Mouse (Mus musculus): ENCODE data around the gene Mcemp1. TPM values are rescaled to one million over a fixed set of nuclear protein-coding genes. Genes with fewer than 3 reads are reported as not detected.

The Mcemp1 gene
- total RNA-seq, 2 experiments from 2014 or later = 18.9 to 33.6 TPM

DNA sequence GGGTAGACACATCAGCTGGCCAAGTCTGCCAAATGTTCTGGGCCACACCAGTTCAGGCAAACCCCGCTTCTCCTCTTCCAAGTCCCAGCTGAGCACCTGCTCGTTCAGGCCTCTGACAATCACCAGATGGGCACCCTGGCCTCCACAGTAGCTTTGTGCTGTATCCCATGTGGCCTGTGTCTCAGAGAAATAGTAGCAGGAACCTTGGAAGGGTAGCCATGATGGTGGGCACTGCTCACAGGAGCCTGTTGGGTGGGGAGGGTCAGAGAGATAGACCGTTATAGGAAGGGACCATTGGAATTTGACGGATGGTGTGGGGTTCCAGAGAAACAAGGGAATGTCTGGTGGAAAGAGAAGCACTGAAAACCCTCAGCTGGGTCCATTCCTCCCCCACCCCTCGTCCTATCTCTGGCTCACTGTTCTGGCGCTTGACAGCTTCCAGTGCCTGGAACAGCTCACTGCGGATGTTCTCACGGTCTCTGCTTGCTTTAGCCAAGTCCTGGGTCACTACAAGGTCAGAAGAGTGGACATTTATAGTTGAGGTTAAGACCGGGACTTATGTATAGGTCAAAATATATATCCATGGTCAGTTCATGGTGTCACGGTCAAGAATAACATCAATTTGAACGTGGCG is 51.9 kb downstream of the Mcemp1 start:
- no peak for ATAC-seq (replicated peaks; ENCODE audit: poor library complexity, severe bottlenecking)

DNA sequence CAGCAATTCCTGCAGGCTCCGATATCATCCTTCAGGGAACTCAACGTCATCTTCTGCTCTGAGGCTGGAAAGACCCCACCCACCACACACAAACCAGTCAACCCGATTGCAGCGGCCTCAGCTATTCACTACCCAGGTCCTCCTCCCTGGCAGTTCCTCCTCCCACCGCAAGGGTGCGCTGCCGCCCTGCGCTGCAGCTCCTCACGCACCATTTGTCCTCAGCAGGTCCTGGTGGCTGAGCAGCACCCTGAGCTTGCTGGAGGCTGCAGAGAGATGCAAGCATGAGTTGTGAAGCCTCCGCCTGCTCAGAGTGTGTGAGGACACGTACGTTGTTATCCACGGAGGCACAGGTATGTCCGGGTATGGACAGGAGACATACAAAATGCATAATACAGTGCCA is 53.0 kb downstream of the Mcemp1 start:
- ATAC-seq (replicated peaks; ENCODE audit: poor library complexity, severe bottlenecking) = peak; percentile 98

Other genes with a start within 250 kb of the Mcemp1 start
- gene Pex11g, start 198.1 kb upstream of the Mcemp1 start, total RNA-seq (2014; fragmentation: Nextera tagmentation) = 2.3 and 2.8 TPM in 2 replicates
- gene Pex11g, start 198.1 kb upstream of the Mcemp1 start, total RNA-seq (2017) = 1.6 and 3.4 TPM in 2 replicates
- not detected in 2 replicates for gene Tex45, start 194.9 kb upstream of the Mcemp1 start, total RNA-seq (2014; fragmentation: Nextera tagmentation)
- gene Tex45, start 194.9 kb upstream of the Mcemp1 start, total RNA-seq (2017) = not detected in 2 replicates
- gene Zfp358, start 172.6 kb upstream of the Mcemp1 start, total RNA-seq (2014; fragmentation: Nextera tagmentation) = 11.8 and 17.0 TPM in 2 replicates
- gene Zfp358, start 172.6 kb upstream of the Mcemp1 start, total RNA-seq (2017) = 3.3 and 5.0 TPM in 2 replicates
- 26.7 and 55.5 TPM in 2 replicates for gene Mcoln1, start 165.3 kb upstream of the Mcemp1 start, total RNA-seq (2014; fragmentation: Nextera tagmentation)
- 21.8 and 41.5 TPM in 2 replicates for gene Mcoln1, start 165.3 kb upstream of the Mcemp1 start, total RNA-seq (2017)
- 39.0 and 39.4 TPM in 2 replicates for gene Pnpla6, start 150.4 kb upstream of the Mcemp1 start, total RNA-seq (2014; fragmentation: Nextera tagmentation)
- 11.8 and 16.8 TPM in 2 replicates for gene Pnpla6, start 150.4 kb upstream of the Mcemp1 start, total RNA-seq (2017)
- not detected in 2 replicates for gene C330021F23Rik, start 97.8 kb upstream of the Mcemp1 start, total RNA-seq (2014; fragmentation: Nextera tagmentation)
- 0.43 TPM in 1 of 2 replicates, not detected in the other for gene C330021F23Rik, start 97.8 kb upstream of the Mcemp1 start, total RNA-seq (2017)
- gene Camsap3, start 78.5 kb upstream of the Mcemp1 start, total RNA-seq (2014; fragmentation: Nextera tagmentation) = 0.19 and 0.82 TPM in 2 replicates
- gene Camsap3, start 78.5 kb upstream of the Mcemp1 start, total RNA-seq (2017) = 0.13 TPM in 1 of 2 replicates, not detected in the other
- gene Xab2, start 44.4 kb upstream of the Mcemp1 start, total RNA-seq (2014; fragmentation: Nextera tagmentation) = 33.1 and 35.2 TPM in 2 replicates
- 44.9 and 51.3 TPM in 2 replicates for gene Xab2, start 44.4 kb upstream of the Mcemp1 start, total RNA-seq (2017)
- 118 and 132 TPM in 2 replicates for gene Pet100, start 44.2 kb upstream of the Mcemp1 start, total RNA-seq (2014; fragmentation: Nextera tagmentation)
- 141 and 273 TPM in 2 replicates for gene Pet100, start 44.2 kb upstream of the Mcemp1 start, total RNA-seq (2017)
- not detected in 2 replicates for gene Pcp2, start 40.2 kb upstream of the Mcemp1 start, total RNA-seq (2014; fragmentation: Nextera tagmentation)
- not detected in 2 replicates for gene Pcp2, start 40.2 kb upstream of the Mcemp1 start, total RNA-seq (2017)
- 194 and 226 TPM in 2 replicates for gene Stxbp2, start 34.8 kb upstream of the Mcemp1 start, total RNA-seq (2014; fragmentation: Nextera tagmentation)
- 109 and 135 TPM in 2 replicates for gene Stxbp2, start 34.8 kb upstream of the Mcemp1 start, total RNA-seq (2017)
- 0.73 TPM in 1 of 2 replicates, not detected in the other for gene Retn, start 10.0 kb upstream of the Mcemp1 start, total RNA-seq (2014; fragmentation: Nextera tagmentation)
- gene Retn, start 10.0 kb upstream of the Mcemp1 start, total RNA-seq (2017) = not detected in 2 replicates
- gene Fcor, start 6.6 kb downstream of the Mcemp1 start, total RNA-seq (2014; fragmentation: Nextera tagmentation) = 27.9 and 43.5 TPM in 2 replicates
- gene Fcor, start 6.6 kb downstream of the Mcemp1 start, total RNA-seq (2017) = 13.1 and 14.4 TPM in 2 replicates
- 24.1 and 27.2 TPM in 2 replicates for gene Trappc5, start 10.5 kb downstream of the Mcemp1 start, total RNA-seq (2014; fragmentation: Nextera tagmentation)
- 30.9 and 39.8 TPM in 2 replicates for gene Trappc5, start 10.5 kb downstream of the Mcemp1 start, total RNA-seq (2017)
- not detected in 2 replicates for gene Fcer2a, start 28.4 kb downstream of the Mcemp1 start, total RNA-seq (2014; fragmentation: Nextera tagmentation)
- not detected in 2 replicates for gene Fcer2a, start 28.4 kb downstream of the Mcemp1 start, total RNA-seq (2017)
- gene Clec4g, start 54.9 kb downstream of the Mcemp1 start, total RNA-seq (2014; fragmentation: Nextera tagmentation) = not detected in 2 replicates
- not detected in 2 replicates for gene Clec4g, start 54.9 kb downstream of the Mcemp1 start, total RNA-seq (2017)
- 2.2 TPM in 1 of 2 replicates, not detected in the other for gene Cd209a, start 83.2 kb downstream of the Mcemp1 start, total RNA-seq (2014; fragmentation: Nextera tagmentation)
- gene Cd209a, start 83.2 kb downstream of the Mcemp1 start, total RNA-seq (2017) = 1.1 and 3.8 TPM in 2 replicates
- gene Cd209e, start 188.6 kb downstream of the Mcemp1 start, total RNA-seq (2014; fragmentation: Nextera tagmentation) = not detected in 2 replicates
- gene Cd209e, start 188.6 kb downstream of the Mcemp1 start, total RNA-seq (2017) = not detected in 2 replicates
- gene Cd209d, start 212.8 kb downstream of the Mcemp1 start, total RNA-seq (2014; fragmentation: Nextera tagmentation) = not detected in 2 replicates
- not detected in 2 replicates for gene Cd209d, start 212.8 kb downstream of the Mcemp1 start, total RNA-seq (2017)

Data from granulocyte monocyte progenitor cell, adult 5-6 weeks (primary cell).